Mouse (Mus musculus) ovary, adult 2 months (tissue): ENCODE data around the gene Lama4. TPM values are rescaled to one million over a fixed set of nuclear protein-coding genes. Genes with fewer than 3 reads are reported as not detected.

Experiments
- polyA plus RNA-seq: library from polyadenylated mRNA; depleted of rRNA; stranded (reverse); fragments of >200 nt; gene quantifications from 2 replicates; pipeline ENCODE4 v1.2.3, GENCODE M21; 2012; rRNA removed

Lama4 gene
- polyA plus RNA-seq: 33.9 and 35.7 TPM in 2 replicates

DNA sequence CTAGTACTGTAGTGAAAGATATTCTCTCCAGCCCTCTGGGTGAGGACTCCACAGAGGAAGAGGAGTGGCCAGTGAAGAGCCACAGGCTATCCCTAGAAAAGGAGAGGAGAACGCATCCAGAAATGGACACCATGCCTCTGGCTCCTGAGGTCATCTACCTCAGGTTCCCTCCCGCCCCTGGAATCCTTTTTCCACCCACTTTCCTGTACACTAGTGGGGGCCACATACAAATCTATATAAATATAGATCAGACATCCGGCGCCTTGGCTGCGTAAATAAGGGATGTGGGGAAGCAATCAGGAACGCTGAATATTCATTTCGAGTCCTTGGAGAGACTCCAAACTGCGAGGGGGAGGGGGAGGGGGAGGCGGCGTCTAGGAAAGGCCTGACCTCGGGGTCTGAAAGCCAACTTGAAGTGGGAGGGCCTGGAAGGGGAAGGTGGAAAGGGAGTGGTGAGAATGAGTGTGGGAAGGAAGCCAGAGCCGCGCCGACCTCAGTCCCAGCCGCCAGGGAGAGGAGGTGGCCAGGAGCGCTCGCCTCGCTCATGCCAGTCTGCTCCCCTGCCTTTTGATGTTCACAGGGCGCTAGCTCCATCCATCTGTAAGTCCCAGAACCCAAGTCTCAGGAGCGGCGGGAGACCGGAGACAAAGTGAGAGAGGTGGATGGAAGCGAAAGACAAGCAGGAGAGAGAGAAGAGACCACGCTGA is at the start of gene Lama4:
Gene Lama4 (plus strand): TSS at position 441 of the 707 bp plus-strand sequence.

DNA sequence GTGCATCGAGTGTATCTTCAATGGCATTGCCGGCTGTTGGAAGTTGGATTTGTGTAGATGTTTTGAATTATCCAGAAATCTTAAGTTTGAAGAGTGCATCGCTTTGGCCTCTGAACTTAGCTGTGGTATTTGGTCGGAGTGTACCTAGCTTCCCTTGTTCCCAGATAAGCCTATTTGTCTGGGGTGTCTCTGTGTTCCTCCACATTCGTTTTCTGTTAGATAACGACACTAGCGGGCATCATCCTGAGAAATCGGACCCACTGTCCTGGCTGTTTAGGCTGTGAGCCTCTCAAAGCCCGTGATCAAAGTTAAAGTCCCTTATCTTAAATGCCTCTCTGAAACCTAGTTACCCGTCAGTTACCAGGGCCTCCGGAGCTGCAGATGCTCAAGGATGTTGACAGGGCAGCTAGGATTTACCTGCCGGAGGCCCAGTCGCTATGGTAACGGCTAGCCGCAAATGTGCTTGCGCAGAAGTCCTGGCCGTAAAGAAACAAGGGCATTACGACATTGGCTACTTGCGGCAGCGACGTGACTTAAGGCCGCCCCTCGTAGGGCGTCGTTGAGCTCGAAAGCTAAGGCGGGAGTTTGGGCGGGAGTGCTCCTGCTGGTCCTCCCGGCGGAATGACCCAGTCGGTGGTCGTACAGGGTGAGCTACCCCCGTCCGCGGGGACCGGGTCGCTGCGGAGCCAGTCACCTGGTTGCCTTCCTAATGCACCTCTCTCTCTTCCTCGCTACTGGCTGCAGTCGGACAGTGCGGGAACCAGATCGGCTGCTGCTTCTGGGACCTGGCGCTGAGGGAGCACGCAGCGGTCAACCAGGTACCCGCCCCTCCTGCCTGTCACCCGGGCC is 168.4 kb downstream of the Lama4 start, which contains the start of the genes Fam229b and Tube1:
Gene Fam229b (minus strand): TSS at position 453 of the 849 bp plus-strand sequence.
Gene Tube1 (plus strand): TSS at position 515 of the 849 bp plus-strand sequence.

Other genes starting within 250 kb of the Lama4 start
- gene Rfpl4b, start 143.7 kb upstream of the Lama4 start, polyA plus RNA-seq: not detected in 2 replicates
- 2.3 and 3.3 TPM in 2 replicates for gene Fam229b, start 168.4 kb downstream of the Lama4 start, polyA plus RNA-seq
- 3.4 TPM in 2 replicates for gene Tube1, start 168.5 kb downstream of the Lama4 start, polyA plus RNA-seq
- 0.09 and 0.28 TPM in 2 replicates for gene Ccn6, start 198.3 kb downstream of the Lama4 start, polyA plus RNA-seq